Mouse (Mus musculus): ENCODE results near the gene Tc2n.

DNA sequence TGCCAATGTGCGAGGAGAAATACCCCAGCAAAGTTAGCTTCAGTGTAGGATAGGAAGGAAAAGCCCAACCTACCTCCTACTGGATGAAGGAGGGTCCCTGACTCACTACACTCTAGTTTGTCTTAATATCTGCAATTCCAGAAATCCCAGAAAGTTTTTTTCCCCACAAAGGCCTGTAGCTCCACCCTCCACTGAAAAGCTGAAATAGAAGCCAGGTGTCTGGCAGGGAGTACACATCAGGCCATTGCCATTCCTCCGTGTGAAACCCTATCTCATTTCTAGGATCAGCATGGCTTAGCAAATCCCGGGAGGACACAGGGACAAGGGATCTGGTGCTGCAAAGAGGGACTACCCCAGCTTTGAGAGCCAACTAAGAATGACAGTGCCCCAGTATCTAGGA is 44.7 kb upstream of the Tc2n start:
- no peak for TF ChIP-seq CTCF (IDR thresholded peaks at IDR 0.05; ENCODE audit: low read depth)
- no peak for TF ChIP-seq EP300 (IDR thresholded peaks at IDR 0.05; ENCODE audit: low read depth)

All from heart, postnatal 0 days (tissue).